Mouse (Mus musculus): ENCODE results near the gene Lingo2.

Lingo2 gene

GRCm38 (mm10) chr4:36951150-36951954 lies at the start of gene Lingo2:
Gene Lingo2 (minus strand): TSS chr4:36951747.
- DNase-seq (ENCODE audit: low read depth in 2 of 2, low spot score in 2 of 2) = no peak

- no peak for DNase-seq (ENCODE audit: low read depth in 2 of 2, low spot score in 2 of 2)
Measured at GRCm38 (mm10) chr4:36973358-36973757, 21.8 kb upstream of the Lingo2 start.

DNA sequence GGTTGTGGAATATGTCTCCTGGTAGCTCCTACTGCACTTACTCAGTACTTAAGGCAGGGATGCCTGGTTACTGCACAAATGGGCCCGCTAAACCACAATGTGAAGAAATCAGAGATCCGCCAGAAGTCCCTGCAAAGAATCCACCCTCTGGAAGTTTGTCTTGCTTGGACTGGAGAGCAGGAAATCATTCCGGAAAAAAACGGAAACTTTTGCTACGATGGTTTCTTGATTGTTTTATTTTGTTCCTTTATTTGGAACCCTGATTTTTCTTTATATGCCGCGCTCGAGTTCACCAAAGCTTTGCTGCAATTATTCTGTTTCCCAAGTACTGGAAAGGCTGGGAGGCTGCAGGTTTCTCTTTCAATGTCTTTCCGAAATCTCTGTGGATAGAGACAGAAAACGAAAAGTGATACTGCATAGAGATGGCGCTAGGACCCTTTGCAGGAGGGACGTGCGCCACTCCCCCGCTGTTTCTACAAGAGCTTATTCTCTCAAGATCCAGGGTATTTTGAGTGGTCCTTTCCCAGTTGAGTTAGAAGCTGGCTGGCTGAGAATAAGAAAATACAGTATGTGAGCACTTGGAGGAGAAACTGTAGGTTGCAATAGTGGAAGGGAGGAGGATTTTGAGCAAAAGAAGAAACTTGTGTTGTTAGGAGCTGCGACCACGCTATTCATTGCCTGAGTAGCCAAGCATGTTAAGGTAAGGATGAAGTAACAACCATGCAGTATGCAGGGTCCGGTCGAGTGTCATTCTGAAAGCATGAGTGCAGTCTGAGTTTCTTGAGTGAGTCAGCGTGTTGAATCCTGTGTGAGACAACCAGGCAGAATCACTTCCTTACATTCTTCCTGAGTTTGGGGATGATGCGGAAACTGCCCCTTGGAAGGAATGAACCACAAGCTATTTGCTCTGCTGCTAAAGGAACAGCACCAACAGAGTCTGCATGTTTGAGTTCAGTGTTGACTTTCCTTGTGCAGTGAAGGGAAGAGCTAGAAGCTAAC lies 1.2 kb upstream of the Lingo2 start:
- no peak for DNase-seq (ENCODE audit: low read depth in 2 of 2, low spot score in 2 of 2)

- no peak for DNase-seq (ENCODE audit: low read depth in 2 of 2, low spot score in 2 of 2)
Measured at GRCm38 (mm10) chr4:36951955-36952215, 338 bp upstream of the Lingo2 start.

DNA sequence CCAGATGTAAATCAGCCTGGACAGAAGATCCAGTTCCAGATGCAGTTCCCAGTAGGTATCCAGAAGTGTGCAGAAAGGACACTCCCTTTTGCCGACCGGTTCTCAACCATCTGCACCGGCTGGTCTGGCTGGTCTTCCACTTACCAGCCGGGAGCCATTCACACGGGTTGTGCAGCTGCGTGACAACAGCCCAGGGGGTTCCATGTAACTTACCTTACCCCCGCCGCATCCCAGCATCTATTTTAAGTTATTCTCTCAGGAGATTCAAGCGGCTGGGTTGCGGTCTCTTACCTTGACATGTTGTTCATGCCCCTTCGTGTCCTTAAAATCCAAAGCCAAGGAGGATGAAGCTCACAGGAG lies 777 bp downstream of the Lingo2 start:
- no peak for DNase-seq (ENCODE audit: low read depth in 2 of 2, low spot score in 2 of 2)

- DNase-seq (ENCODE audit: low read depth in 2 of 2, low spot score in 2 of 2) = no peak
Measured at GRCm38 (mm10) chr4:36950021-36950751, 1.4 kb downstream of the Lingo2 start.

GRCm38 (mm10) chr4:36890810-36891209 lies 60.7 kb downstream of the Lingo2 start:
- DNase-seq (ENCODE audit: low read depth in 2 of 2, low spot score in 2 of 2) = no peak

DNA sequence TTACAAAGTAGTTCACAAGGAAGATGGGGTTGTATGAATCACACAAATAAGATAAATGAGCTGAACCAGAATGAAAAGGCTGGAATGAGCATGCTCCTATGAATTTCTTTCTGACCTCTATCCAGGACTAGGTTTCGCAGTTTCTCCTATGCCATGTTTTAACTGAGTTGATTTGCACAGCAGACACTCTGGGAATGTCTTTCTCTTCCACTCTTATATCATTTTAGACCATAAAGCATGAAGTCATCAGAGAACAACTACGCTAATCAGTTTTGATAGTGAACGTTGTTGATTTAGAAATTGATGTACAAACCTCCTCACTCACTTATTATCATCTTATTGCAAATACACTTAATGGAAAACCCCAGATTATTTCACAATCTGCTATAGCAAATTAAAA lies 61.2 kb downstream of the Lingo2 start:
- DNase-seq (ENCODE audit: low read depth in 2 of 2, low spot score in 2 of 2) = no peak

DNA sequence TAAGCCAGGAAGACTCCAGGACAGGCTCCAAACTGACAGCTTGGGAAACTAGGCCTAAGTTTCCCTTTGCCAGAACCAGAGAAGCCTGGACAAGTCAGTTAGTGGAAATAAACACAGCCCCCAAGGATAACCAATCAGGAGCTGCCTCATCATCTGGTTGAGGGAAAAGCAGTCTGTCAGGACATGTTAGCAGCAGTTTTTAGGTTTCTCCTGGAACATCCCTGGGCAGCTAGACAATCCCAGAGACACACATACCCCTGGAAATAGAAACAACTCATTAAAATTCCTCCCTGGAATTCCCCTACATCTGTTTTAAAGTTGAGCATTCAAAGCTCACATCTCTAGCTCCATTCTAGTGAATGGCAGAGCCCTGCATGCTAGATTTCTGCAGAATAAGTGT lies 76.8 kb downstream of the Lingo2 start:
- DNase-seq (ENCODE audit: low read depth in 2 of 2, low spot score in 2 of 2) = no peak

GRCm38 (mm10) chr4:36824982-36825381 lies 126.6 kb downstream of the Lingo2 start:
- no peak for DNase-seq (ENCODE audit: low read depth in 2 of 2, low spot score in 2 of 2)

- DNase-seq (ENCODE audit: low read depth in 2 of 2, low spot score in 2 of 2) = no peak
Measured at GRCm38 (mm10) chr4:36821914-36822313, 129.6 kb downstream of the Lingo2 start.

GRCm38 (mm10) chr4:36775088-36775487 lies 176.5 kb downstream of the Lingo2 start:
- DNase-seq (ENCODE audit: low read depth in 2 of 2, low spot score in 2 of 2) = no peak

GRCm38 (mm10) chr4:36730691-36731090 lies 220.9 kb downstream of the Lingo2 start:
- DNase-seq (ENCODE audit: low read depth in 2 of 2, low spot score in 2 of 2) = no peak

DNA sequence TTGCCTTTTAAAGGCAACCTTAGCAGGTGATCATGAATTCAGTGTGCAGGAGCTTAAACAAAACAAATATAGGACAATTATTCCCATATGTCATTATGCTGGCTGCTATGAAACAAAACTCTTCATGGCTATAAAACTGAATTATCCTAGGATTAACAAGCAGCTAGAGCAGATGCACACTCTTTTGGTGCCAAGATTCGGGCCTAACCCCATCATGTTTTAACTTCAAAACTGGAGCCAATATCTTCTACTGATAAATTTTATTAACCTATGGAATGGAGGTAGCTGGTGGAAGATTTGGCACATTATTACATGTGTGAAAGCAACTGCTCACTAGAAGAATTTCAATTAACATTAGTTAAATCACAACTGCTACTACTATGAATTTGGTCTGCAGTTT lies 235.1 kb downstream of the Lingo2 start:
- no peak for DNase-seq (ENCODE audit: low read depth in 2 of 2, low spot score in 2 of 2)

- DNase-seq (ENCODE audit: low read depth in 2 of 2, low spot score in 2 of 2) = no peak
Measured at GRCm38 (mm10) chr4:36698888-36699287, 252.7 kb downstream of the Lingo2 start.

GRCm38 (mm10) chr4:36696810-36697209 lies 254.7 kb downstream of the Lingo2 start:
- DNase-seq (ENCODE audit: low read depth in 2 of 2, low spot score in 2 of 2) = no peak

- DNase-seq (ENCODE audit: low read depth in 2 of 2, low spot score in 2 of 2) = no peak
Measured at GRCm38 (mm10) chr4:36659920-36660319, 291.6 kb downstream of the Lingo2 start.

- no peak for DNase-seq (ENCODE audit: low read depth in 2 of 2, low spot score in 2 of 2)
Measured at GRCm38 (mm10) chr4:36647753-36648152, 303.8 kb downstream of the Lingo2 start.

- no peak for DNase-seq (ENCODE audit: low read depth in 2 of 2, low spot score in 2 of 2)
Measured at GRCm38 (mm10) chr4:36635666-36636065, 315.9 kb downstream of the Lingo2 start.

DNA sequence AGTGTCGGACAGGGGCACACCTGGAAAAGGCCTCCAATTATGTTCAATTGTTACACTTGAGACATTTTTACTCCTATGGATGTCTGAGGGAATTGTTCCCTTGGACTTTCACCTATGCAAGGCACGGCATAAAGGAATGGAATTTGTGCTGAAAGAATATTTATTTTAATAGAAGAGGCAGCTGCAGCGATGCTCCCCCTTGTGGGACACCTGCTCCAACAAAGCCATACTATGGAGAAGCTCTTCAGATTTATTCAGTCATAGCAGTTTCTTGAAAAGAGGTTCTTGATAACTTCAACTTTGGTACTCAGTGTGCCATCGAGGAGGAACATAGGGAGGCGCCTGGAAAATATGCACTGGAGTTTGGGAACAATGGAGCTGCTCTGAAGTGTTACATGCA lies 374.7 kb downstream of the Lingo2 start:
- DNase-seq (ENCODE audit: low read depth in 2 of 2, low spot score in 2 of 2) = no peak

- no peak for DNase-seq (ENCODE audit: low read depth in 2 of 2, low spot score in 2 of 2)
Measured at GRCm38 (mm10) chr4:36576256-36576655, 375.3 kb downstream of the Lingo2 start.

DNA sequence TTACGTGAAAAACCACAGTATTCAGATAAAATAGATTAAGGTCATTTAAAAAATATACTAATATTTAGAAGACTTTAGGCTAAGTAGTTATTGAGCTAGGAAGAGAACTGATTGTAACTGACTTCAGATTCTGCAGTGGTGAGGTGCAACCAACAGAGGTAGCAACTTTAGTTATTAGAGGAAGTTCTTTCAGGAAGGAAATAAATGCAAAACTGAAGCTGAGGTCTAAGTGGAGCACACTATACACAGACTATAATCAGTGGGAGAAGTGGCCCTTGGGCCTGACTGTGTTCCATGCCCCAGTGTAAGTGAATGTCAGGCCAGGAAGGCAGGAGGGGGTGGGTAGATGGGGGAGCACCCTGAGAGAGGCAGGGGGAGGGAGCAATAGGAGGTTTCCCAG lies 385.0 kb downstream of the Lingo2 start:
- no peak for DNase-seq (ENCODE audit: low read depth in 2 of 2, low spot score in 2 of 2)

Data from CD8-positive naive resting alpha-beta T cell, adult 2 months (primary cell).